Mouse (Mus musculus) bone marrow macrophage, adult 2 months (primary cell): Measurements from ENCODE around the gene Tas1r3. TPM values are rescaled to one million over a fixed set of nuclear protein-coding genes. Genes with fewer than 3 reads are reported as not detected.

Source experiments
- H3K27ac ChIP-seq: 2 replicates; pipeline ENCODE4 v1.5.1; 2012; ENCODE audit warnings: low read depth, low read length; ENCODE audit not compliant: insufficient read depth
- H3K4me1 ChIP-seq: 2 replicates; pipeline ENCODE4 v1.6.1; 2012; ENCODE audit warnings: low read length; ENCODE audit not compliant: control insufficient read depth, insufficient read depth
- H3K4me3 ChIP-seq: 2 replicates; pipeline ENCODE4 v1.5.1; 2012; ENCODE audit warnings: mild to moderate bottlenecking, low read length, moderate library complexity; ENCODE audit not compliant: insufficient read depth
- CTCF ChIP-seq: IDR thresholded peaks from 2 replicates; pipeline ENCODE4 v1.5.1; 2012; ENCODE audit warnings: low read depth, mild to moderate bottlenecking, low read length, moderate library complexity
- POLR2A ChIP-seq: IDR thresholded peaks from 2 replicates; pipeline ENCODE4 v1.6.1; 2012; ENCODE audit warnings: mild to moderate bottlenecking, low read depth, low read length, borderline replicate concordance
- polyA plus RNA-seq: library from polyadenylated mRNA; stranded (reverse); fragments of >200 nt; gene quantifications from 2 replicates; pipeline ENCODE4 v1.2.4, GENCODE M21; 2012; ENCODE audit not compliant: missing spikeins, insufficient read depth, insufficient read length

Gene Tas1r3
- polyA plus RNA-seq, 1 experiment = 0.62 TPM

- no peak overlapping the region for H3K27ac ChIP-seq
- no peak for TF ChIP-seq CTCF
- no peak for TF ChIP-seq POLR2A
- no peak overlapping the region for H3K4me3 ChIP-seq
- H3K4me1 ChIP-seq = peaks cover 9% of the 10 kb centered on the region
Observed at GRCm38 (mm10) chr4:155817533-155817932, 45.6 kb downstream of the Tas1r3 start.

GRCm38 (mm10) chr4:155812665-155813181 lies 50.4 kb downstream of the Tas1r3 start:
- TF ChIP-seq POLR2A (no peak), CTCF (no peak)
- Histone ChIP-seq H3K4me3 (peak overlapping the region; percentile 97), H3K4me1 (peaks cover 15% of the 10 kb centered on the region), H3K27ac (peak overlapping the region; percentile 76)

- Histone ChIP-seq H3K4me3 (peak within 1 kb of the TSS; percentile 97), H3K4me1 (peaks cover 15% of the 10 kb centered on the region), H3K27ac (peak within 1 kb of the TSS; percentile 90)
- no peak for TF ChIP-seq CTCF
- no peak for TF ChIP-seq POLR2A
Observed at GRCm38 (mm10) chr4:155811929-155812664, 51.1 kb downstream of the Tas1r3 start, which contains the start of gene Ccnl2. TSS of gene Ccnl2 (plus strand) at chr4:155812489.

Other genes with a start within 250 kb of the Tas1r3 start
- 102 and 117 TPM in 2 replicates for gene Cdk11b, start 238.5 kb downstream of the Tas1r3 start, polyA plus RNA-seq
- gene Gm10563, start 218.0 kb downstream of the Tas1r3 start, polyA plus RNA-seq = not detected in 2 replicates
- 0.64 and 1.9 TPM in 2 replicates for gene Mmp23, start 210.0 kb downstream of the Tas1r3 start, polyA plus RNA-seq
- gene Mib2, start 194.2 kb downstream of the Tas1r3 start, polyA plus RNA-seq = 39.9 and 48.7 TPM in 2 replicates
- gene Fndc10, start 169.0 kb downstream of the Tas1r3 start, polyA plus RNA-seq = 1.0 and 1.6 TPM in 2 replicates
- 99.3 and 107 TPM in 2 replicates for gene Ssu72, start 158.6 kb downstream of the Tas1r3 start, polyA plus RNA-seq
- 1.3 and 1.4 TPM in 2 replicates for gene Tmem240, start 128.6 kb downstream of the Tas1r3 start, polyA plus RNA-seq
- 13.6 and 19.1 TPM in 2 replicates for gene Atad3a, start 102.3 kb downstream of the Tas1r3 start, polyA plus RNA-seq
- gene Vwa1, start 88.7 kb downstream of the Tas1r3 start, polyA plus RNA-seq = not detected in 2 replicates
- gene Tmem88b, start 77.5 kb downstream of the Tas1r3 start, polyA plus RNA-seq = 0.23 TPM in 1 of 2 replicates, not detected in the other
- gene Ankrd65, start 72.9 kb downstream of the Tas1r3 start, polyA plus RNA-seq = not detected in 2 replicates
- 81.6 and 99.5 TPM in 2 replicates for gene Mrpl20, start 60.5 kb downstream of the Tas1r3 start, polyA plus RNA-seq
- 100 and 112 TPM in 2 replicates for gene Ccnl2, start 50.9 kb downstream of the Tas1r3 start, polyA plus RNA-seq
- 99.3 and 105 TPM in 2 replicates for gene Aurkaip1, start 32.1 kb downstream of the Tas1r3 start, polyA plus RNA-seq
- gene Mxra8, start 23.7 kb downstream of the Tas1r3 start, polyA plus RNA-seq = 1.2 and 2.7 TPM in 2 replicates
- 20.9 and 27.3 TPM in 2 replicates for gene Dvl1, start 16.0 kb downstream of the Tas1r3 start, polyA plus RNA-seq
- 11.6 and 13.9 TPM in 2 replicates for gene Cptp, start 6.1 kb upstream of the Tas1r3 start, polyA plus RNA-seq
- gene Ints11, start 6.2 kb upstream of the Tas1r3 start, polyA plus RNA-seq = 21.4 and 23.0 TPM in 2 replicates
- 10.7 and 13.2 TPM in 2 replicates for gene Pusl1, start 28.4 kb upstream of the Tas1r3 start, polyA plus RNA-seq
- gene Acap3, start 28.5 kb upstream of the Tas1r3 start, polyA plus RNA-seq = 15.8 and 18.1 TPM in 2 replicates
- gene Ube2j2, start 80.5 kb upstream of the Tas1r3 start, polyA plus RNA-seq = 78.3 and 85.9 TPM in 2 replicates
- 32.4 and 42.7 TPM in 2 replicates for gene C1qtnf12, start 99.0 kb upstream of the Tas1r3 start, polyA plus RNA-seq
- 1.7 and 2.3 TPM in 2 replicates for gene B3galt6, start 129.3 kb upstream of the Tas1r3 start, polyA plus RNA-seq
- gene Sdf4, start 129.5 kb upstream of the Tas1r3 start, polyA plus RNA-seq = 197 and 213 TPM in 2 replicates
- 1.5 and 1.7 TPM in 2 replicates for gene Tnfrsf4, start 150.5 kb upstream of the Tas1r3 start, polyA plus RNA-seq
- gene Tnfrsf18, start 162.8 kb upstream of the Tas1r3 start, polyA plus RNA-seq = not detected in 2 replicates
- not detected in 2 replicates for gene Ttll10, start 196.1 kb upstream of the Tas1r3 start, polyA plus RNA-seq
- gene 9430015G10Rik, start 246.6 kb upstream of the Tas1r3 start, polyA plus RNA-seq = 18.3 and 20.3 TPM in 2 replicates